Mouse (Mus musculus): Measurements from ENCODE around the gene Ano6.

DNA sequence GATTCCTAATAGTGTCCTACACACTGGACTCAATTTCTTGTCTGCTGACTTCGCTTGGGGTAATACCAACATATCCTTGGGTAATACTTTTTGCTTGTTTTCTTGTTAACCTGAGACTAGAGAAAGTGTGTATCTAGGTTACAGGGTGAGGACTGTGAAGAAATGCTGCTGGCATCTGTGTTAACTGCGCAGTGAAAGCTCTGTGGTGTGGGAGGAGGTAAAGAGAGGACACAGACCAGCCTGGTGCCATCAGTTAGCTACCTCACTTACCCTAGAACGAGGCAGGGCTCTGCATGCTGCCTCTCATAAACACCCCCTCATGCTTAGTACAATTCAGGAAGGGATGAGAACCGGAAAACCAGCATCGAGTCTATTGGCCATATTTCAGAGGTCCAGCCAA is 32.6 kb upstream of the Ano6 start:
- no peak for TF ChIP-seq CTCF (IDR thresholded peaks at IDR 0.05; ENCODE audit: control insufficient read depth, insufficient read depth, insufficient replicate concordance, low read depth, low read length)
- TF ChIP-seq POLR2A (IDR thresholded peaks at IDR 0.05; ENCODE audit: control insufficient read depth, low read depth, low read length) = no peak

Measured in testis, adult 2 months (tissue).